Mouse (Mus musculus) embryo, embryonic 9.5 days (tissue): ENCODE data around the gene Smarcd1.
A peak's percentile ranks its signal among the peaks of the same experiment; 100 is the strongest.
"Not testable (repeated sequence)": the region's sequence is repeated elsewhere in the genome, so short reads cannot be mapped to it uniquely, and the experiment has no call there.

ENCODE experiments used
- DNase-seq: peaks from one replicate; pipeline ENCODE4 v3.0.0-alpha.2; 2017; ENCODE audit errors: extremely low spot score

Smarcd1 gene

GRCm38 (mm10) chr15:99684156-99684555, 17.8 kb upstream of the Smarcd1 start:
- no peak for DNase-seq

GRCm38 (mm10) chr15:99688712-99689111, 13.2 kb upstream of the Smarcd1 start:
- peak; percentile 68 for DNase-seq

GRCm38 (mm10) chr15:99690924-99691323, 11.0 kb upstream of the Smarcd1 start:
- DNase-seq: no peak

- DNase-seq: no peak
Observed at GRCm38 (mm10) chr15:99691976-99692375, 10.0 kb upstream of the Smarcd1 start.

GRCm38 (mm10) chr15:99697309-99697708, 4.6 kb upstream of the Smarcd1 start:
- DNase-seq: no peak

GRCm38 (mm10) chr15:99698533-99699085, 3.3 kb upstream of the Smarcd1 start:
- DNase-seq: no peak

GRCm38 (mm10) chr15:99699715-99700114, 2.2 kb upstream of the Smarcd1 start:
- DNase-seq: no peak

- DNase-seq: no peak
Observed at GRCm38 (mm10) chr15:99700219-99701106, 1.5 kb upstream of the Smarcd1 start.

GRCm38 (mm10) chr15:99701640-99701998, 310 bp upstream of the Smarcd1 start:
- not testable (repeated sequence) for DNase-seq

GRCm38 (mm10) chr15:99703104-99703503, 1.2 kb downstream of the Smarcd1 start:
- no peak for DNase-seq

- DNase-seq: no peak
Observed at GRCm38 (mm10) chr15:99703676-99704040, 1.7 kb downstream of the Smarcd1 start.

GRCm38 (mm10) chr15:99704041-99704681, 2.2 kb downstream of the Smarcd1 start:
- no peak for DNase-seq

GRCm38 (mm10) chr15:99704881-99705280, 3.0 kb downstream of the Smarcd1 start:
- DNase-seq: no peak

GRCm38 (mm10) chr15:99705440-99706048, 3.6 kb downstream of the Smarcd1 start, which contains the start of gene Gm17349:
Gm17349 (minus strand) TSS chr15:99705490.
- DNase-seq: peak; percentile 55

GRCm38 (mm10) chr15:99708176-99708575, 6.2 kb downstream of the Smarcd1 start:
- DNase-seq: no peak

GRCm38 (mm10) chr15:99710221-99711190, 8.6 kb downstream of the Smarcd1 start:
- no peak for DNase-seq

GRCm38 (mm10) chr15:99711491-99711890, 9.6 kb downstream of the Smarcd1 start:
- DNase-seq: no peak

- DNase-seq: no peak
Observed at GRCm38 (mm10) chr15:99712666-99713559, 11.0 kb downstream of the Smarcd1 start.

GRCm38 (mm10) chr15:99713569-99713968, 11.6 kb downstream of the Smarcd1 start:
- DNase-seq: no peak

- DNase-seq: no peak
Observed at GRCm38 (mm10) chr15:99714206-99714605, 12.3 kb downstream of the Smarcd1 start.
